Mouse (Mus musculus) MEL (cell line): Measurements from ENCODE around the gene Sh3rf3. TPM values are rescaled to one million over a fixed set of nuclear protein-coding genes. Genes with fewer than 3 reads are reported as not detected.

Experiments used
- DNase-seq: peaks from one replicate; pipeline ENCODE4 v3.0.0; 2011; ENCODE audit warnings: low read depth, low spot score
- H3K27ac ChIP-seq: 2 replicates; pipeline ENCODE4 v1.5.1; 2012; ENCODE audit warnings: low read depth, mild to moderate bottlenecking, control low read depth, low read length, moderate library complexity; ENCODE audit not compliant: control insufficient read depth
- H3K27me3 ChIP-seq, 2 experiments: fragments of 150-350 bp in 1 of 2; sonication (generic) in 1 of 2; 2 replicates each; pipeline ENCODE4 v1.6.1; 2012; ENCODE audit warnings: low read length in 2 of 2, mild to moderate bottlenecking in 2 of 2, improper control_type of control experiment in 1 of 2, moderate library complexity in 1 of 2; ENCODE audit not compliant: insufficient read depth in 2 of 2, control insufficient read depth in 1 of 2
- H3K36me3 ChIP-seq, 2 experiments: 2 replicates each; pipeline ENCODE4 v1.6.1; 2012 to 2014; ENCODE audit warnings: low read length in 2 of 2, improper control_type of control experiment in 1 of 2, inconsistent platforms in 1 of 2, mild to moderate bottlenecking in 1 of 2; ENCODE audit not compliant: insufficient read depth in 2 of 2, control insufficient read depth in 1 of 2
- H3K4me1 ChIP-seq, 2 experiments: fragments of 150-350 bp in 1 of 2; sonication (generic) in 1 of 2; 2 replicates each; pipeline ENCODE4 v1.6.1; 2012; ENCODE audit warnings: low read length in 2 of 2, improper control_type of control experiment in 1 of 2, mild to moderate bottlenecking in 1 of 2; ENCODE audit not compliant: insufficient read depth in 2 of 2, control insufficient read depth in 1 of 2
- H3K4me3 ChIP-seq, 2 experiments: fragments of 150-350 bp in 1 of 2; sonication (generic) in 1 of 2; 2 replicates each; pipeline ENCODE4 v1.5.1; 2012; ENCODE audit warnings: low read depth in 2 of 2, low read length in 2 of 2, mild to moderate bottlenecking in 2 of 2, moderate library complexity in 2 of 2, control low read depth in 1 of 2, improper control_type of control experiment in 1 of 2; ENCODE audit not compliant: control insufficient read depth in 1 of 2, insufficient read depth in 1 of 2
- H3K79me2 ChIP-seq: 2 replicates; pipeline ENCODE4 v1.6.1; 2012; ENCODE audit warnings: mild to moderate bottlenecking, low read length, moderate library complexity; ENCODE audit not compliant: control insufficient read depth, poor library complexity, insufficient read depth
- H3K9ac ChIP-seq: 2 replicates; pipeline ENCODE4 v1.6.1; 2012; ENCODE audit warnings: low read depth, mild to moderate bottlenecking, control low read depth, low read length, moderate library complexity; ENCODE audit not compliant: control insufficient read depth, poor library complexity, severe bottlenecking
- H3K9me3 ChIP-seq: fragments of 150-350 bp; sonication (generic); replicated peaks from 2 replicates; pipeline ENCODE4 v1.6.1; 2012; ENCODE audit warnings: mild to moderate bottlenecking, low read length, improper control_type of control experiment, moderate library complexity; ENCODE audit not compliant: insufficient read depth
- CHD2 ChIP-seq: IDR thresholded peaks from 2 replicates; pipeline ENCODE4 v1.6.1; 2011; ENCODE audit warnings: low read length, improper control_type of control experiment
- CTCF ChIP-seq, 3 experiments: IDR thresholded peaks in 2 of 3; conservative IDR thresholded peaks in 1 of 3; 2 replicates each; pipeline ENCODE4 v1.5.1; 2011 to 2012; ENCODE audit warnings: low read length in 3 of 3, low read depth in 2 of 3, mild to moderate bottlenecking in 2 of 3, improper control_type of control experiment in 1 of 3, inconsistent platforms in 1 of 3, mixed read lengths in 1 of 3, moderate library complexity in 1 of 3; ENCODE audit not compliant: control insufficient read depth in 1 of 3, insufficient read depth in 1 of 3, poor library complexity in 1 of 3, severe bottlenecking in 1 of 3
- ETS1 ChIP-seq: IDR thresholded peaks from 2 replicates; pipeline ENCODE4 v1.6.1; 2012; ENCODE audit warnings: low read depth, mild to moderate bottlenecking, inconsistent platforms, low read length, improper control_type of control experiment, moderate library complexity
- GATA1 ChIP-seq: IDR thresholded peaks from 2 replicates; pipeline ENCODE4 v1.6.1; 2011; ENCODE audit warnings: low read depth, low read length, improper control_type of control experiment
- JUND ChIP-seq: IDR thresholded peaks from 2 replicates; pipeline ENCODE4 v1.6.1; 2011; ENCODE audit warnings: low read depth, mild to moderate bottlenecking, improper control_type of control experiment, low read length
- MAFK ChIP-seq: IDR thresholded peaks from 2 replicates; pipeline ENCODE4 v1.6.1; 2011; ENCODE audit warnings: low read depth, mild to moderate bottlenecking, low read length, improper control_type of control experiment, borderline replicate concordance
- MAX ChIP-seq: IDR thresholded peaks from 2 replicates; pipeline ENCODE4 v1.6.1; 2011; ENCODE audit warnings: low read length, improper control_type of control experiment
- MAZ ChIP-seq: IDR thresholded peaks from 2 replicates; pipeline ENCODE4 v1.6.1; 2012; ENCODE audit warnings: low read depth, mild to moderate bottlenecking, inconsistent platforms, low read length, improper control_type of control experiment
- MEF2A ChIP-seq: IDR thresholded peaks from 2 replicates; pipeline ENCODE4 v1.6.1; 2014; ENCODE audit warnings: low read depth, mild to moderate bottlenecking, inconsistent platforms, low read length, improper control_type of control experiment; ENCODE audit not compliant: poor library complexity, insufficient replicate concordance, severe bottlenecking; ENCODE audit errors: extremely low read depth
- MYC ChIP-seq: IDR thresholded peaks from 2 replicates; pipeline ENCODE4 v1.6.1; 2011; ENCODE audit warnings: low read depth, mild to moderate bottlenecking, low read length, improper control_type of control experiment, moderate library complexity
- NELFE ChIP-seq: IDR thresholded peaks from 2 replicates; pipeline ENCODE4 v1.6.1; 2011; ENCODE audit warnings: low read depth, low read length, improper control_type of control experiment
- POLR2A ChIP-seq, 2 experiments: IDR thresholded peaks; 2 replicates each; pipeline ENCODE4 v1.6.1; 2011 to 2012; ENCODE audit warnings: low read length in 2 of 2, mild to moderate bottlenecking in 2 of 2, control low read depth in 1 of 2, improper control_type of control experiment in 1 of 2, low read depth in 1 of 2, moderate library complexity in 1 of 2; ENCODE audit not compliant: control insufficient read depth in 1 of 2, insufficient read depth in 1 of 2, poor library complexity in 1 of 2
- POLR2AphosphoS2 ChIP-seq: IDR thresholded peaks from 2 replicates; pipeline ENCODE4 v1.6.1; 2011; ENCODE audit warnings: low read length, improper control_type of control experiment
- POLR2AphosphoS5 ChIP-seq: IDR thresholded peaks from 2 replicates; pipeline ENCODE4 v1.6.1; 2012; ENCODE audit warnings: low read depth, borderline replicate concordance, mild to moderate bottlenecking, inconsistent platforms, low read length, moderate library complexity, mixed read lengths
- RAD21 ChIP-seq: IDR thresholded peaks from 2 replicates; pipeline ENCODE4 v1.6.1; 2011; ENCODE audit warnings: mild to moderate bottlenecking, low read depth, low read length, improper control_type of control experiment
- RCOR1 ChIP-seq: IDR thresholded peaks from 2 replicates; pipeline ENCODE4 v1.6.1; 2012; ENCODE audit warnings: low read depth, mild to moderate bottlenecking, inconsistent platforms, low read length, improper control_type of control experiment
- SIN3A ChIP-seq: IDR thresholded peaks from 2 replicates; pipeline ENCODE4 v1.6.1; 2012; ENCODE audit warnings: low read length, improper control_type of control experiment, inconsistent platforms
- SMC3 ChIP-seq: IDR thresholded peaks from 2 replicates; pipeline ENCODE4 v1.6.1; 2011; ENCODE audit warnings: low read depth, low read length, improper control_type of control experiment
- TAL1 ChIP-seq: IDR thresholded peaks from 2 replicates; pipeline ENCODE4 v1.6.1; 2012; ENCODE audit warnings: mild to moderate bottlenecking, inconsistent platforms, low read length, moderate library complexity, mixed read lengths
- TBP ChIP-seq: IDR thresholded peaks from 2 replicates; pipeline ENCODE4 v1.8.0; 2011; ENCODE audit warnings: low read depth, low read length, improper control_type of control experiment
- TCF12 ChIP-seq: IDR thresholded peaks from 2 replicates; pipeline ENCODE4 v1.6.1; 2014; ENCODE audit warnings: low read depth, mild to moderate bottlenecking, inconsistent platforms, low read length, improper control_type of control experiment, moderate library complexity
- USF1 ChIP-seq: IDR thresholded peaks from 2 replicates; pipeline ENCODE4 v1.6.1; 2014; ENCODE audit warnings: low read depth, mild to moderate bottlenecking, inconsistent platforms, low read length, improper control_type of control experiment, moderate library complexity
- USF2 ChIP-seq, 2 experiments: IDR thresholded peaks; 2 replicates each; pipeline ENCODE4 v1.6.1; 2011 to 2012; ENCODE audit warnings: improper control_type of control experiment in 2 of 2, low read length in 2 of 2, borderline replicate concordance in 1 of 2, inconsistent platforms in 1 of 2, low read depth in 1 of 2, mild to moderate bottlenecking in 1 of 2; ENCODE audit not compliant: insufficient read depth in 1 of 2
- ZC3H11A ChIP-seq: IDR thresholded peaks from 2 replicates; pipeline ENCODE4 v1.6.1; 2012; ENCODE audit warnings: low read depth, mild to moderate bottlenecking, inconsistent platforms, low read length, improper control_type of control experiment
- ZMIZ1 ChIP-seq: IDR thresholded peaks from 2 replicates; pipeline ENCODE4 v1.6.1; 2012; ENCODE audit warnings: low read depth, mild to moderate bottlenecking, inconsistent platforms, low read length, improper control_type of control experiment, moderate library complexity
- polyA plus RNA-seq, 2 experiments: library from polyadenylated mRNA; stranded (reverse) in 1 of 2; unstranded in 1 of 2; fragments of >175 nt in 1 of 2; fragments of >200 nt in 1 of 2; gene quantifications; 2 replicates each; pipeline versions ENCODE4 v1.2.1 to v1.2.4; 2012; ENCODE audit warnings: low replicate concordance in 2 of 2, low read depth in 1 of 2; ENCODE audit not compliant: insufficient read length in 2 of 2, insufficient read depth in 1 of 2, missing spikeins in 1 of 2
- total RNA-seq: library from RNA; depleted of rRNA; stranded (reverse); fragments of 300-350 nt; gene quantifications from 2 replicates; pipeline ENCODE4 v1.2.3, GENCODE M21; 2012

Sh3rf3 gene
- total and polyA plus RNA-seq, 3 experiments = not detected

DNA sequence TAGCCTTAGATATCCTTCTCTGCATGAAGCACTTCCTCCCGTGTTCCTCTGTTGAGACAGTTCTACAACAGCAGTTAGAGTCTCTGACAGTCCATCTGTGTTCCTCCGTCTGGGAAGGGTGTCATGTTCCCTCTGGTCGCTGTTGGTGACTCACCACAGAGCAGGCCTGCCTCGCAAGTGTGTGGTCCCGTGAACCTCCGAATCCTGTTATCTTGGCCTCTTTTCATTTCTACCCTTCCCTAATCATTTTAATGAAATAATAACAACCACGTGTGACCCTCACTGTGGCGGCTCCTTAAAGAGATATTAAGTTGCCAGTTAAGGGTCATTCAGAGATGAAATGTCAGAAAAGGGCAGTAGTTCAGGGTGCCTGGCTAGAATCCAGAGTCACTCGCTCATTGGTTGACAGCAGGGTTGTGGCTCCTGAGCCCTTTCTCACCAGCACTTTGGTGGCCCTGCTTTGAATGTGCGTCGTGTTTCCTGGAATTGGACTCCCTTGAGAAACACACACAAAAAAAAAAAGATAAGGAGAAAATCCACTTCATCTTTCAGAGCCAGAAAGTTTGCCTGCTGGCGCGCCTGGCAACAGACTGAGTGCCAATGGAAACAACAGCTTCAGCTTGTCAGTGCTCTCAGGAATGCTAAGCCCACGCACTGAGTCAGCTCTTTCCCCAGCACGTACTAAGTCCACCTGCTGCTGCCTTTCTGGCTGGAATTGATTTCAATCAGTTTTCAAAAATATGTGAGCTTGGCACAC lies 301.6 kb downstream of the Sh3rf3 start:
- Histone ChIP-seq H3K36me3 (no peaks in the 10 kb centered on the region), H3K9ac (no peak overlapping the region), H3K79me2 (no peaks in the 10 kb centered on the region), H3K27ac (no peak overlapping the region), H3K27me3 (no peaks in the 10 kb centered on the region; a peak in 1 of 4 replicates), H3K9me3 (no peaks in the 10 kb centered on the region), H3K4me3 (no peak overlapping the region), H3K4me1 (no peaks in the 10 kb centered on the region)
- TF ChIP-seq MYC = no peak
- TF ChIP-seq TCF12 = no peak
- no peak for TF ChIP-seq MEF2A
- TF ChIP-seq POLR2AphosphoS2 = no peak
- TF ChIP-seq JUND = no peak
- TF ChIP-seq ETS1 = no peak
- TF ChIP-seq MAFK = no peak
- TF ChIP-seq ZC3H11A = no peak
- TF ChIP-seq TAL1 = no peak
- TF ChIP-seq RAD21 = no peak
- no peak for TF ChIP-seq RCOR1
- no peak for DNase-seq

DNA sequence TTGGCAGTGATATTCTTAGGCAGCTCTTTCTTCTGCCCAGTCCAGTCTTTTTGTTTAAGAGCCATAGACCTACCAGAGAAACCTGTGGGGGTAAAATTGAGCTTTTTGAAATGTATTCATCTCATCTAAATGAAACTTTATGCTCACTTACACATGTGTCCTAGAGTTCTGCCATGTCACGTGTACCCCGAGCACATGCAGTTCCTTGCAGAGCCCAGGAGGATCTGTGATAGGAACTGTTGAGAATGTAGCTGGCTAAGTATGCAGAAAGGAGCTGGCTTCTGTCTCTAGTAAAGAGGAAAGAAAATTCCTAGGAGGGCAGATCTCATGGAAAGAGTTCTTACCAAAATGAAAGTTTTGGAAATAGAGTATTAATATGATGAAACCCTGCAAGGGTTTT lies 302.5 kb downstream of the Sh3rf3 start:
- TF ChIP-seq CTCF (IDR thresholded peaks at IDR 0.05 in 2 of 3, conservative IDR thresholded peaks at IDR 0.05 in 1 of 3; ENCODE audit: control insufficient read depth in 1 of 3, insufficient read depth in 1 of 3, low read depth in 2 of 3, low read length in 3 of 3, poor library complexity in 1 of 3, severe bottlenecking in 1 of 3) (no peak), POLR2AphosphoS5 (no peak), TBP (no peak), ETS1 (no peak), USF2 (IDR thresholded peaks at IDR 0.05; ENCODE audit: borderline replicate concordance in 1 of 2, insufficient read depth in 1 of 2, low read depth in 1 of 2, low read length in 2 of 2) (no peak), MEF2A (no peak), RCOR1 (no peak), TCF12 (no peak), GATA1 (no peak), MAZ (no peak), MAX (no peak), USF1 (no peak), POLR2A (IDR thresholded peaks at IDR 0.05; ENCODE audit: control insufficient read depth in 1 of 2, insufficient read depth in 1 of 2, low read depth in 1 of 2, low read length in 2 of 2, poor library complexity in 1 of 2) (no peak), SMC3 (no peak), ZMIZ1 (no peak), NELFE (no peak), SIN3A (no peak), CHD2 (no peak)
- H3K9ac ChIP-seq = no peak overlapping the region
- H3K27ac ChIP-seq = no peak overlapping the region
- H3K9me3 ChIP-seq = no peaks in the 10 kb centered on the region
- DNase-seq = no peak
- H3K27me3 ChIP-seq = no peaks in the 10 kb centered on the region; a peak in 1 of 4 replicates
- H3K36me3 ChIP-seq = no peaks in the 10 kb centered on the region
- H3K79me2 ChIP-seq = no peaks in the 10 kb centered on the region
- no peak overlapping the region for H3K4me3 ChIP-seq
- no peaks in the 10 kb centered on the region for H3K4me1 ChIP-seq
